Mouse (Mus musculus): ENCODE results near the gene Klhl29.

DNA sequence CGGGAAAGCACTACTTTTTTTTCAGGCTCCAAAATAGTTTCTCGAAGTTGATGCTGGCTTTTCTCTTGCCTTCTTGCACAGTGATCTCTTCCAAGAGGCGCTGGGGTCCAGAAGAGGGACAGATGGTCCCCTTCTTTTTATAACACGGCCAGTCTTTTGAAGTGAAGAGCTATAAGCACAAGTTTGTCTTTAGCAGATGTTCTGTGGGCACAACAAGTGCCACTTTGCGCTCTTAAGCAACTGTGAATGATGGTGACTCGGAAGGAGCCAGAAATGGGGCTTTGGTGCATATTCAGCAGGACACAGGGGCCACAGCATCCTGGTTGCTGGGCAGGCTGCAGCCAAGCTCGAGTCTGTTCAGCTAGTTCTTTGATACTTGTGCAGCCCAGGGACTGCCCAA, 249.6 kb downstream of the Klhl29 start:
- TF ChIP-seq CTCF (conservative IDR thresholded peaks at IDR 0.05; ENCODE audit: insufficient read depth, insufficient read length, low read depth, low read length), result no peak
- TF ChIP-seq POLR2A (IDR thresholded peaks at IDR 0.05; ENCODE audit: low read depth, low read length), result no peak
